Mouse (Mus musculus) layer of hippocampus, adult 6 months (tissue): ENCODE results near the gene Mfsd14a. TPM values are rescaled to one million over a fixed set of nuclear protein-coding genes. Genes with fewer than 3 reads are reported as not detected.

Experiments used
- long read RNA-seq, 2 experiments: library from polyadenylated mRNA; unstranded; transcript quantifications; one replicate each; pipeline ENCODE4 v2.0.0; 2019 to 2020
- polyA plus RNA-seq: library from polyadenylated mRNA; unstranded; fragments of <200 nt; fragmentation: Nextera tagmentation; gene quantifications from 2 replicates; pipeline ENCODE4 v1.2.3, GENCODE M21; 2021

Gene Mfsd14a
- polyA plus RNA-seq, result 55.7 and 57.5 TPM in 2 replicates
- long read RNA-seq, experiment 1, transcript Mfsd14a-201 (12 exons, 2,782 nt), result major isoform, 148 of 167 reads
- long read RNA-seq, experiment 1, partial matches to known transcripts, result 11 of 167 reads
- long read RNA-seq, experiment 1, other reads (novel, unspliced or antisense), result 8 of 167 reads
- long read RNA-seq, experiment 2, transcript Mfsd14a-201 (12 exons, 2,782 nt), result major isoform, 541 of 591 reads
- long read RNA-seq, experiment 2, partial matches to known transcripts, result 22 of 591 reads
- long read RNA-seq, experiment 2, other reads (novel, unspliced or antisense), result 27 of 591 reads

GRCm38 (mm10) chr3:116662463-116662863, at the start of gene Mfsd14a:
Gene Mfsd14a, minus strand, starts transcription at chr3:116662677.

GRCm38 (mm10) chr3:116681160-116681559, 18.7 kb upstream of the Mfsd14a start, which contains the start of gene Gm43191:
Gene Gm43191, minus strand, starts transcription at chr3:116681260.

GRCm38 (mm10) chr3:116614295-116614892, 48.1 kb downstream of the Mfsd14a start, which contains the start of gene Trmt13:
Gene Trmt13, minus strand, starts transcription at chr3:116614587.

GRCm38 (mm10) chr3:116594728-116595602, 67.5 kb downstream of the Mfsd14a start, which contains the start of gene Sass6:
Gene Sass6, plus strand, starts transcription at chr3:116594982.

Other genes with a start within 250 kb of the Mfsd14a start
- 1.4 and 1.8 TPM in 2 replicates for gene Cdc14a, start 238.6 kb downstream of the Mfsd14a start, polyA plus RNA-seq
- 68.8 and 74.8 TPM in 2 replicates for gene Rtca, start 154.5 kb downstream of the Mfsd14a start, polyA plus RNA-seq
- 7.8 and 9.9 TPM in 2 replicates for gene Dbt, start 149.6 kb downstream of the Mfsd14a start, polyA plus RNA-seq
- gene Lrrc39, start 99.7 kb downstream of the Mfsd14a start, polyA plus RNA-seq, result 0.14 TPM in 1 of 2 replicates, not detected in the other
- 1.5 and 1.6 TPM in 2 replicates for gene Sass6, start 67.7 kb downstream of the Mfsd14a start, polyA plus RNA-seq
- 3.4 and 5.2 TPM in 2 replicates for gene Trmt13, start 48.1 kb downstream of the Mfsd14a start, polyA plus RNA-seq
- not detected in 2 replicates for gene Gm43191, start 18.6 kb upstream of the Mfsd14a start, polyA plus RNA-seq
- 8.8 and 9.6 TPM in 2 replicates for gene Slc35a3, start 50.2 kb upstream of the Mfsd14a start, polyA plus RNA-seq
- gene Agl, start 145.5 kb upstream of the Mfsd14a start, polyA plus RNA-seq, result 5.7 and 6.2 TPM in 2 replicates
- gene Frrs1, start 196.8 kb upstream of the Mfsd14a start, polyA plus RNA-seq, result 0.93 and 2.3 TPM in 2 replicates